Mouse (Mus musculus) 416B (cell line): ENCODE results near the gene Psmd9.
A peak's percentile ranks its signal among the peaks of the same experiment; 100 is the strongest.

Experiments used
- DNase-seq: peaks from one replicate; pipeline ENCODE4 v3.0.0; 2011; ENCODE audit warnings: low read depth

Psmd9 gene

DNA sequence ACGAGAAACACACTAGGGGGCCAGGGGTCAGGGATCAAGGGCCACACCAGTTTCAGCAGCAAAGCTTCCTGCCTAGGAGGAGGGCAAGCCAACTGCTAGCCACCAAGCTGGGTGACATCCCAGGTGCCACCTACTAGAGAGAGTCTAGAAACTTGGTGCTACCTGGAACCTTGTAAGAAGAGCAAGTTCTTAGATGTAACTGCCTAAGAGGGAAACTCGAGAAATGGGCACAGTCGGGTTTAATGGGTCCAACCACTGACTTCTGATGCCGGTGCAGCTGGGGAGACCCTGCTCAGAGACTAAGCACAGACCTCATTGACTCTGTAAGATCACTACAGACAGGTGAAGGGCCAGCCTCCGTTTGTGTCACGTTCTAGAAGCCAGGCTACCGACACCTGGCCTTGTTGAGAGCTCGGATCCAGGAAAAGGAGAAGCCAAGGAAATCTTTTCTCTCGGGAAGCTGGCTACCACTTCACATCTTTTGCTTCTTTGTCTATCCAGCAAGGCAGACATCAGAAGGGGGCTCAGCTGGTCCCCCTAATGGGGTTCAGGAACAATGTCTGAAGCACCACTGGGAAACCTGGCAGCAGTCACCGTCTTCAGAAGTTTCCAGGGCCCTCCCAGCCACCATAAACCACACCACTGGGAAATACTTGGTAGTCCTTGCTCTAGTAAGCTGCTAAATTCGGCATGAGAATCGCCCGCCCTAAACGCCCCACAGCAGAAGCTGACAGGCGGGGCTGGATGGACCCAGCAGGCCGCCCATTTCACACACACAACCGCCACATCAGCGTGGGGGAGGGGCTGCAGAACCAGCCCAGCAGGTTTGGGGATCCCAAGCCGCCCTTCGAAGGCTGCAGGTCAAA lies 31.9 kb upstream of the Psmd9 start:
- peak; percentile 84 for DNase-seq

DNA sequence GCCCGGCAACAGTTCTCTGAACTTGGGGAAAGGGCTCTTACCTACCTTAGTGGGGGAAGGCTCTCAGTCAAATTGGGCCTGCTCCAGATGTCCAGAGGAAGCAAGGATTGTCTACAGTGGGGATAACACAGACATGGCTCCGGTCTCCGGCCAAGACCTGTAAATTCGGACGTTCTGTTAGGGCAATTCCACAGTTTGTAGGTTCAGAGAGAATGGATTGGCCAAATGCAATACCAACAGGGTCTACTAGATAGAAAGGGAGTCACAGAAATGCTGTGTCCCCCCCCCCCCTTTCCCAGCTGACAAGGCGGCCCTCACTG lies 31.3 kb upstream of the Psmd9 start:
- DNase-seq: no peak

DNA sequence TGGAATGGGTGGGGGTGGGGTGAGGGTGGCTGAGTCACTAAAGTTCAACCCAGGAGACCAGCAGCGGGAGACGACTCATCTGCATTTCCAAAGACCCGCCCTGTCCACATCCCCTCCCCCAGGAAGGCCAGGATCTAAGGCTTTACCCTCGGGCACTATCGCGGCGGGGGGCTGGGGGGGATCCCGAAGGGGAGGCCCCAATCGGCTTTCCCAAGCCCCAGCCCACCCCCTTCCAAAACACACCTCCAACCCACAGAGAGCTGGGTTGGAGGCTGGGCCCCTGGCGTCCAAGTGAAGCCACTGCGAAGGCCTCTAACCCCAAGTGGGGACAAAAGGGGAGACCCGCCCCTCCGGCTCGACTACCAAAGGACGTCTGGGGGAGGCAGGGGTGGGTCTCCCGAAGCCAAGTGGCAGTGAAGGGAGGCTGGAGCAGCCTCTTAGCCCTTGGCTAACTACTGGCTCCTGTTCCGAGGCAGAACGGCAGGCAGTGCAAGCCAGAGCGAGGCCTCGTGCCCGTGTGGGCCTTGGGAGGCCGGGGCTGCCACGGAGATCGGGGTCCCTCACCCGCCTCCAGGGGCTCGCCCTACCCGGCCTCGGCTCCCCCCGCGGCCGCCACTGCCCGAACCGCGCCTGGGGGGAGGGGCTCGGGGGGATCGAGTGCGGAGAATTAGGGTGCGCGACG lies 30.8 kb upstream of the Psmd9 start:
- DNase-seq: peak; percentile 96

DNA sequence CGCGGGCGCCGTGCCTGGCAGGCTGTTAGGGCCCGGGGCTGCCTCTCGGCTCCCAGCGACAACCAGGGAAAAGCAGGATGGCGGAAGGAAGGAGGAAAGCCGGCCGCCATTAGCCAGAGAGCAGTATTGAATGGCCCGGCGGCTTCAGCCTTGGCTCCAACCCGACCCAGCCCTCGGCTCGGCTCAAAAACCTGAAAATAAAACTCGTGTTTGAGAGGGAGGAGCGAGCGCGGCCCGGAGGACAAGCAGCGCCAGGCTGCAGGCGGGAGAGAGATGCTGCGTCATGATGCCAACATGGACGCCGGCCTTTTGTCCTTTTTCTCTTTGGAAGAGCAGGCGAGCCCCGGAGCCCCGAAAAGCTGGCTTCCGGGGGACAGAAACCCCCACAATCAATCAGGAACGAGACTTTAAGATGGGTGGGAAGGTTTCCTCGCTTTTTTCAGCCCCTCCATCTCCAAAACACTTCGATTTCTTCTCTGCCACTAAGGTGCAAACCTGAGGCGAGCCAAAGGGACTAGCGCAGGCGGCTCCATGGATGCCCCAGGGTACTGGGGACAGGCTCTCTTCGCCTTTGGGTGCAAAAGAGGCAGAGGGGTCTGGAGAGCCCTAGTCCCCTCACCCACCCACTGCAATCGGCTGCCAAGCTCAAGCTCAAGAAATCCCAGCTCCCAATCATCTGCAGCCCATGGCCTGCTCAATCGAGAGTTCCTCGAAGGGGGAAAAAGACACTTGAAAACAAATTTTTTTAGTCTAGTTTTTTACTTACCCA lies 30.1 kb upstream of the Psmd9 start:
- peak; percentile 83 for DNase-seq

- DNase-seq: peak; percentile 66
These were observed 29.2 kb upstream of the Psmd9 start for GRCm38 (mm10) chr5:123139722-123140627.

DNA sequence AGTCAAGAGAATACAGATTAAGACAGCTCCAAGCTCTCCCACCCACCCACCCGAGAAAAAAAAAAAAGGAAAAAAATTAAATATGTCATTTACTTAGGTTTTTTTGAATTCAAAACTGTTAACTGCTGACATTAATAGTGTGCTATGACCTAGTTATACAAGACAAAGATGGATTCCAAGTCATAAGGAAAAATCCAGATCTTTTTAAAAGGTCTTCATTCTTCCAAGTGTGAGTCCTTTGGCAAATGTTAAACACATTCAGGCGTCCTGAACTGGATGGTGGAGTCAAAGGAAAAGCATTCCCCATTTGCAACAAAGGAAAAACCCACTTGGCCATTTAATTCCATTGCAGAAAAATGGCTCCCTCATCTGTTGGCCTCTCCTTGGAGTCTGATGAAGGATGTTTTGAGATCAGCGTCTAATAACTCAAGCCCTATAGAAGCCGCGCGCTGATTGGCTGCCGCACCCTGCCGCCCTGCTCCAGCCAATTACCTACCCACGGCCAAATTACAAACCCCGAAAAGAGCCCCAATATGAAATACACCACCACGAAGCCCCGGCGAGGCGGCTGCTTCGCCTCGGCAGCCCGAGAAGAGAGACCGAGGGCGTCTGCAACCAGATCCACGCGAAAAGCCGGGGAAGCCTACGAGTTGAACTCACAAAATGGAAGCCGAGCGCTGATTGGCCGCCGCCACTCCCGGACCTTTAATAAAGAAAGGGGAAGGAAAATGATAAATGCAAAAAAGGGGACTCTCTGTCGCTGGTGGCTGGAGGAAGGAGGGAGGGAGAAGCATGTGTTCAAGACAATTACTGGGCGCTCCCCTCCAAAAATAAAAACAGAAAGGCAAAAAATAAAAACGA lies 28.3 kb upstream of the Psmd9 start:
- peak; percentile 97 for DNase-seq

GRCm38 (mm10) chr5:123141555-123142160 lies 27.6 kb upstream of the Psmd9 start:
- DNase-seq: peak; percentile 82

GRCm38 (mm10) chr5:123142161-123143157 lies 26.8 kb upstream of the Psmd9 start, which contains the start of gene Setd1b:
Gene Setd1b (plus strand): TSS chr5:123142193.
- peak; percentile 78 for DNase-seq

GRCm38 (mm10) chr5:123143251-123143970 lies 25.8 kb upstream of the Psmd9 start:
- DNase-seq: peak; percentile 51

GRCm38 (mm10) chr5:123143971-123144745 lies 25.1 kb upstream of the Psmd9 start:
- DNase-seq: no peak

GRCm38 (mm10) chr5:123144746-123145590 lies 24.2 kb upstream of the Psmd9 start:
- peak; percentile 70 for DNase-seq

DNA sequence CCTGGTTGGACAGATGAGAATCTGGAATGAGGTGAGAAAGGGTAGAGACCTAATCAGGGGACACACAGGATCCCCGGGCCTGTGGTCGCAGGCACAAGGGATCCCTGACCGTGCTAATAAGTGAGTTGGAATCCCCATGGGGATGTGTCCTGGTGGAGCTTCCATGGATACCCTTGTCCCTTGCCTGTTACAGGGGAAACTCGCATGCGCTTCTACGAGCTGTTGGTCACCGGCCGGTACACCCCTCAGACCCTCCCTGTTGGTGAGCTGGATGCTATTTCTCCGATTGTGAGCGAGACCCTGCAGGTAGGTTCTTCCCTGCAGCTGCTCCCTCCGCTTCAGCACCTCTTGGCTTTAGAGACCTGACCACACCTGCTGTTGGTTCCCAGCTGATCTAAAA lies 22.9 kb upstream of the Psmd9 start:
- no peak for DNase-seq

DNA sequence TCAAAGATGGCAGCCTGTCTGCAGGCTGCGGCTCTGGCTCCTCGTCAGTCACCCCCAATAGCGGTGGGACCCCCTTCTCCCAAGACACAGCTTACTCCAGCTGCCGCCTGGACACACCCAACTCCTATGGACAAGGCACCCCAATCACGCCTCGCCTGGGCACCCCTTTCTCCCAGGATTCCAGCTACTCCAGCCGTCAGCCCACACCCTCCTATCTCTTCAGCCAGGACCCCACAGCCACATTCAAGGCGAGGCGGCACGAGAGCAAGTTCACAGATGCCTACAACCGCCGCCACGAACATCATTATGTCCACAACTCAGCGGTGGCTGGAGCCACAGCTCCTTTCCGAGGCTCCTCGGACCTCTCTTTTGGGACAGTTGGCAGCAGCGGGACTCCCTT lies 21.6 kb upstream of the Psmd9 start:
- DNase-seq: no peak

DNA sequence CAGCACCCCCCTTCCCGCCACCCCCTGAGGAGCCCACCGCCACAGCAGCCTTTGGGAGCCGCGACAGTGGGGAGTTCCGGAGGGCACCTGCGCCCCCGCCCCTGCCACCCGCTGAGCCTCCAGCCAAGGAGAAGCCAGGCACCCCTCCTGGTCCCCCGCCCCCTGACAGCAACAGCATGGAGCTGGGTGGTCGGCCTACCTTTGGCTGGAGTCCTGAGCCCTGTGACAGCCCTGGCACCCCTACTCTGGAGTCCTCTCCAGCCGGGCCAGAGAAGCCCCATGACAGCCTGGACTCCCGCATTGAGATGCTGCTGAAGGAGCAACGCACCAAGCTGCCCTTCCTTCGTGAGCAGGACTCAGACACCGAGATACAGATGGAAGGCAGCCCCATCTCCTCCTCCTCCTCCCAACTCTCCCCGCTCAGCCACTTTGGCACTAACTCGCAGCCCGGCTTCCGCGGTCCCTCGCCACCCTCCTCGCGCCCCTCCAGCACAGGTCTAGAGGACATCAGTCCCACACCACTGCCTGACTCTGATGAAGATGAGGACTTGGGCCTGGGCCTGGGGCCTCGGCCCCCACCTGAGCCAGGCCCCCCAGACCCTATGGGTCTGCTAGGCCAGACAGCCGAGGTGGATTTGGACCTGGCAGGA lies 21.0 kb upstream of the Psmd9 start:
- no peak for DNase-seq

DNA sequence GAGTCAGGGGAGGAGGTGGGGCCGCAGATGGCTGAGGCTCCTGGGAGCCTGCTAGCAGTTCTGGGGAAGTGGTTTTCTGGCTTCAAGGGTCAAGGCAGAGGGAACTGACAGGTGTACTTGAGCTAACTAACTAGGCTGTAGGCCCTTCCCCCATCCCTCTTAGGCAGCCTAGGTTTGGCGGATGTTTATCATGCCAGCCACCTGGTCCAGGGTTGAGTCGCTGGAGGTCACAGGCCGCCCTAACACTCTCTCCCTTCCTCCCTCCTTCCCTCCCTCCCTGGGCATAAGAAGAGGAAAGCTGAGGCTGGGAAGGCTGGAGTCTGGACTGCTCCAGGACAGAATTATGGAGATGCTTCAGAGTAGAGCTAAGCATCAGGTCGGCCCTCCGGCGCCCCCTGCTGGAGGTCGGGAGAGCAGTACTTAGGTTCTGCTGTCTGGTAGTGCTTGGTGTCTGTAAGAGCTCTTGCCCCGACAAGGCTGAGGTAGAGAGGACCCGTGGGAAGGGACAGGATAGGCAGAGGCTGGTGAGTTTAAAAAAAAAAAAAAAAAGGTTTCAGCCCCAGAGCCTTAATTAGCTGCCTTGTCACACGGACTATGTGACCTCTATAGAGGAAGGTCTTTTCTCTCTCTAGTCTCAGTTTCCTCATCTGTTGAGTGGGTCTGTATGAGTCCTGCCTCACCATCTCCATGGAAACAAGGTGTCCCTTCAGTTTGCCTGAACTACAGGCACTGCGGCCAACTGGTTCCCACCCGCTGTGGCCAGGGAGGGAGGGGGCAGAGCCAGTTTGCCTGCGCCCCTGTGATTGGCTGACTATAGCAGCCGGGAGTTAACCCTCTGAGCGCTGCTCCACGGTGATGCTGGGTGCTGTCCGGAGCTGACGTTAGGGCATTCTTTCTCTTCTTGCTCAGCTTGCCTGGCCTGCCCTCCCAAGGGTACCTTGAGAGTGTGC lies 19.5 kb upstream of the Psmd9 start:
- DNase-seq: peak; percentile 90
